Mouse (Mus musculus): ENCODE measurements at regions not wholly inside any gene's neighbourhood (a gene's known extent, or its start where the extent isn't known, plus 50 kb on each side); places are given as distances from the start of the nearest gene placed in this dataset.

GRCm38 (mm10) chr8:23560836-23561235 lies 1149.7 kb downstream of the Mrps31 start:
- Histone ChIP-seq H3K27ac (no peak overlapping the region), H3K36me3 (replicated peaks) (no peaks in the 10 kb centered on the region), H3K4me1 (peaks cover 21% of the 10 kb centered on the region), H3K9ac (no peak overlapping the region), H3K27me3 (replicated peaks) (no peaks in the 10 kb centered on the region), H3K4me3 (no peak overlapping the region), H3K4me2 (no peak overlapping the region), H3K9me3 (no peaks in the 10 kb centered on the region)
- WGBS = 81% methylated on average over 5 of the region's 5 CpGs
- ATAC-seq (replicated peaks) = no peak

DNA sequence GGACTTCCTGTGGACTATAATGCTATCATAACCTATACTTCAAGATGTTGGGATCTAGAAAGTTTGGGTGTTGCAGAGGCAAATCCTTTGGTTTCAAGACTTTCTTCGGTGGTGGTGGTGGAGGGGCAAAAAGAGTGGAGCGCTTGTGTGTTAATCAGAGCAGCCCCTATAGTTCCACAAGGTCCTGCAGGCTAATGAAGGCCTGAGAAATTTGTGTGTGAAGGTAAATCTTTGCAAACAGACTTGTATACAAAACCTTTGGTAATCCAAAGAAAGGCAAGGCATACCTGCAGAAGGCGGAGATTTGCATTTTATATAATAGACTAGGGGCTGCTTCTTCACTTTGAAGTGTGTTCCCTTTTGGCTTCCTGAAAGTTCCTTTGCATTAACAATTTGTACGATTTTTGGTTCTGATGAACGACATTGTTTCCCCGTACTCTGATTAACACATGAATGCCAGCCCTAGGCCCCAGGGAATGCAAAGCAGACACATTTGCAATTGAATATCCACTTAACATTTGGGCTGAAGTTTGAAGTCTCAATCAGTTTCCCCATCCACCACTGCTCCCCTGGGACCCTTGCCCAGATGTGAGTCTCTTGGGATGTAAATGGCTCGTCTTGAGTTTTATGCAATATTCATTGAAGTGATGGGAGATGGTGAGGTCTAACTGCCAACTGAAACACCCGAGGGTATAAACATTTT lies 1150.7 kb downstream of the Mrps31 start:
- ATAC-seq (replicated peaks) = no peak; the same call in 1 of the 2 replicates
- 8% methylated on average over 8 of the region's 8 CpGs for WGBS
- Histone ChIP-seq H3K27ac (no peak overlapping the region), H3K36me3 (replicated peaks) (no peaks in the 10 kb centered on the region), H3K9me3 (no peaks in the 10 kb centered on the region), H3K27me3 (replicated peaks) (no peaks in the 10 kb centered on the region), H3K4me2 (peak overlapping the region; percentile 43), H3K9ac (no peak overlapping the region), H3K4me1 (peaks cover 21% of the 10 kb centered on the region), H3K4me3 (no peak overlapping the region)

DNA sequence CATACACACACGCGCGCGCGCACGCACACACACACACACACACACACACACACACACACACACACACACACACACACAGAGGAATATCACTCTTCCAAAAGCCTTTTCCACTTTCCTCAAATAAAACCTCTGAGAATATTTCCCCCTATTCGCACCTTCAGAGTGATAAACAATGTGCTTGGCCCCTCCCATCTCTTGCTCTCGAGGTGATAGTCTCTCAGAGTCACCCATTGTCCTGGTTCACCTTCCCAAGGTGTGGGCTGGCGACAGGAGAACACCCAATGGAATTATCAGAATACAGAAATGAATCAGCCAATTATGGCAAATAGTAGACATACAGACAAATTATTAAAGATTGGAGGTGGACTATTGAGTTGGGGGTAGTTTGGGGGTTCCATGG lies 1151.3 kb downstream of the Mrps31 start:
- Histone ChIP-seq H3K27me3 (replicated peaks) (no peaks in the 10 kb centered on the region), H3K4me2 (peak overlapping the region; percentile 43), H3K27ac (no peak overlapping the region), H3K4me3 (no peak overlapping the region), H3K9ac (no peak overlapping the region), H3K9me3 (no peaks in the 10 kb centered on the region), H3K36me3 (replicated peaks) (no peaks in the 10 kb centered on the region), H3K4me1 (peaks cover 21% of the 10 kb centered on the region)
- 0 out of 2 replicates have a peak, but pooled peaks have one; percentile 34 for ATAC-seq (replicated peaks)
- 15% methylated on average over 9 of the region's 9 CpGs for WGBS

DNA sequence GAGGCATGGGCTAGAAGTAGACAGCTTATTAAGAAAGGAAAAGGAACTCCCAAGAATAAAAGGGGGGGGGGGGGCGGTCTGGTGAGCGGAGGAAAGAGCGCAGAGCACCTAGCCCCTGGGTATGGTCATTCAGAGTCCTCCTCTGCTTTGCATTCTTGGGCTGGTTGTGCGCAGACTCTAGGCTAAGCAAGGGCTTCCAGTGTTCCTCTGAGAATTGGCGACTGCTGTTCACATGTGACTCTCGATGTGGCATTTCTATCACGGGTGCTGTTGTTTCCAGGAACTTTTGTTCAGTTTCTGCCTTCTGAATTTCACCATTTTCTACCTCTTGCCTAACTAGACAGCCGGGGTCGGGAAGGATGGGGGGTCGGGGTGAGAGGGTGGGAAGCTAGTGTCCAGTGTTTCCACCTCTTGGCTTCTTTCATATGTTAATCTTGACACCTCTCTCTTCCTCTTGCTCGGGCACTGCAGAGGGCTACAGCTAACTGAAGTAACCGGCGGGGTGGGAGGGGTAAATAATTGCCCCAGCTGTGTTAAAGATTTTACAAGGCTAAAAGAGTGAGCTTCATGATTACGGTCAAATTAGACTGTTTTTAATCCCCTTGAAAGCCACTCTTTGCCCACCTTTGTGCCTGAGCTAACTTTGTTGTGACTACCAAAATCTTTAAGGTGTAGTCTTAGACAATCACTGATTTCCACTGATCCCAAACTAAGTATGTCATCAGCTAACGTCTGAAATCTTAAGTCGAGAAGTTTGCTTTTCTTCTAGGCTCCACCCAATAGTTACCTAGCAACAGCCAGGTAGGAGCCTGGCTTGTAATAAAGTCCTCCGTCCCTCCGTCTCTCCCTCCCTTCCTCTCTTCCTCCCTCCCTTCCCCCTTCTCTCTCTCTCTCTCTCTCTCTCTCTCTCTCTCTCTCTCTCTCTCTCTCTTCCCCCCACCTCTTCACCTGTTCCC lies 1152.2 kb downstream of the Mrps31 start:
- Histone ChIP-seq H3K9me3 (no peaks in the 10 kb centered on the region), H3K9ac (no peak overlapping the region), H3K36me3 (replicated peaks) (no peaks in the 10 kb centered on the region), H3K4me2 (peak overlapping the region; percentile 43), H3K27ac (no peak overlapping the region), H3K4me1 (peaks cover 21% of the 10 kb centered on the region), H3K27me3 (replicated peaks) (no peaks in the 10 kb centered on the region), H3K4me3 (peak overlapping the region; percentile 6; the same call in 1 of the 2 replicates)
- ATAC-seq (replicated peaks) = peak; percentile 72; the same call in 1 of the 2 replicates
- WGBS = 3% methylated on average over 18 of the region's 18 CpGs

GRCm38 (mm10) chr8:23567906-23568305 lies 1156.7 kb downstream of the Mrps31 start:
- ATAC-seq (replicated peaks) = no peak
- H3K9me3 ChIP-seq = no peaks in the 10 kb centered on the region
- H3K9ac ChIP-seq = no peak overlapping the region
- H3K36me3 ChIP-seq (replicated peaks) = no peaks in the 10 kb centered on the region
- H3K4me1 ChIP-seq = peaks cover 7% of the 10 kb centered on the region
- no peak overlapping the region for H3K4me3 ChIP-seq
- 93% methylated on average over 3 of the region's 3 CpGs for WGBS
- H3K27ac ChIP-seq = no peak overlapping the region
- no peaks in the 10 kb centered on the region for H3K27me3 ChIP-seq (replicated peaks)
- H3K4me2 ChIP-seq = no peak overlapping the region

- no peaks in the 10 kb centered on the region for H3K9me3 ChIP-seq
- H3K4me1 ChIP-seq = no peaks in the 10 kb centered on the region
- H3K27ac ChIP-seq = no peak overlapping the region
- no peak for ATAC-seq (replicated peaks)
- no peaks in the 10 kb centered on the region for H3K27me3 ChIP-seq (replicated peaks)
- H3K36me3 ChIP-seq (replicated peaks) = no peaks in the 10 kb centered on the region
- H3K4me3 ChIP-seq = no peak overlapping the region
- H3K9ac ChIP-seq = no peak overlapping the region
- no peak overlapping the region for H3K4me2 ChIP-seq
- 89% methylated on average over 1 of the region's 1 CpGs for WGBS
Measured at GRCm38 (mm10) chr8:23571338-23571737, 1154.3 kb downstream of the Adam3 start.

- no peak overlapping the region for H3K27ac ChIP-seq
- 91% methylated on average over 4 of the region's 4 CpGs for WGBS
- no peak for ATAC-seq (replicated peaks)
Measured at GRCm38 (mm10) chr8:23580106-23580505, 1145.5 kb downstream of the Adam3 start.

DNA sequence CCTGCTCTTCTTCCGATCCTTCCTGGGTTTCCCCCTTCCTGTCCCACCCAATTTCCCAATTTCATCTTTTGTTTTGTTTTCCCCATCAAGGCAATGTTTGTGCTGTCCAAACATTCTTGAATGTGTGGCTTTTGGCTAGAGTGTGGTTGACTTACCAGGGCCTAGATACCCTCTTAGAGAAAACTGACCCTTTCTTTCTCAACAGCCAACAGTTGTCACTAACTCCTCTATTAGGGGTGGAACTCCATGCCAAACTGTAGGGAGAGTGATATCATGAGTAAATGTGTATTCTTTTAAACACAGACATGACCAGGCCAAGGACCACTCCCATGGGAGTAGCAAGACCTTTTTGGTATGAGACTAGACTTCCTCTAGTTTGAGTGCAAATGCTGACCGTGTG lies 1145.0 kb downstream of the Adam3 start:
- Histone ChIP-seq H3K9me3 (no peaks in the 10 kb centered on the region), H3K4me1 (no peaks in the 10 kb centered on the region), H3K9ac (no peak overlapping the region), H3K4me3 (no peak overlapping the region), H3K36me3 (replicated peaks) (no peaks in the 10 kb centered on the region), H3K27me3 (replicated peaks) (no peaks in the 10 kb centered on the region), H3K4me2 (no peak overlapping the region), H3K27ac (no peak overlapping the region)
- WGBS = 96% methylated on average over 2 of the region's 2 CpGs
- no peak for ATAC-seq (replicated peaks)

More at GRCm38 (mm10) chr8:23580106-23580505, 1145.5 kb downstream of the Adam3 start:
- Histone ChIP-seq H3K36me3 (replicated peaks) (no peaks in the 10 kb centered on the region), H3K9ac (no peak overlapping the region), H3K27me3 (replicated peaks) (no peaks in the 10 kb centered on the region), H3K4me3 (no peak overlapping the region), H3K4me1 (no peaks in the 10 kb centered on the region), H3K9me3 (no peaks in the 10 kb centered on the region), H3K4me2 (no peak overlapping the region)
